Mouse (Mus musculus): ENCODE results near the gene Cpsf7. TPM values are rescaled to one million over a fixed set of nuclear protein-coding genes. Genes with fewer than 3 reads are reported as not detected.

Cpsf7 gene
- total RNA-seq, 1 experiment from 2014 or later = 126 TPM

DNA sequence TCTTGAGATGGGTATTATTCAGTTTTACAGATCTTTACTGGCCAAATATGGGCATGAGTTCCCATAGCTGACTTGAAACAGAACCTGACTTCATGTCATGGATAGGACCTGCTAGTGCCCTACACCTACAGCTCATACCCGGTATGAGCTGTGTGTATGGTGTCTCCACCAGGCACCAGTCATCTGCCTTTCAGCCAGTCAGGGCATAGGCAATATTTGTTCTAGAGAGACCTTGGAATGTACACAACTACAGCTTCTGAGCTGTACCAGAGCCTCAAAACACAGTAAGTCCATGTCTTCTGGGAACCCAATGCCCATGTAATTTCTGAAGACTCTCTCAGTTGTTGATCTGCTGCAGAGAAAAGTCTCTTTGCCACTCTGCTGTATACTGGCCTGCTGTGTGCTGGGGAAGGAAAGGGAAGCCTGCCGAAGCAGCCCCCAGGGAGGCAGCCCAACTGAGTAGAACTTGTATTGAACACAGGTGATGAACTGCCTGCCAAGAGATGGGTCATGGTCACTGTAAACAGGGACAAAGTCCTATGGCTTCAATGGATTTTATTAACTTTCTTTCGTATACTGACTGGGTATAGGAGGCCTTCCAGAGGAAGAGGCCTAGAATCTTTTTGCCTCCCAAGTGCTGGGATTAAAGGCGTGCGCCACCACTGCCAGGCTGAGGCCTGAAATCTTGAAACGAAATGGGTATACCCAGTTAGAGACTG lies 66.8 kb downstream of the Cpsf7 start:
- no peak for ATAC-seq (ENCODE audit: extremely low read depth, insufficient number of reproducible peaks, low FRiP score, poor library complexity, severe bottlenecking)

Other genes starting within 250 kb of the Cpsf7 start
- gene Dagla, start 220.4 kb upstream of the Cpsf7 start, total RNA-seq (2017) = not detected in 2 replicates
- gene Syt7, start 136.2 kb upstream of the Cpsf7 start, total RNA-seq (2017) = not detected in 2 replicates
- gene Lrrc10b, start 67.8 kb upstream of the Cpsf7 start, total RNA-seq (2017) = 0.47 TPM in 1 of 2 replicates, not detected in the other
- gene Ppp1r32, start 42.3 kb upstream of the Cpsf7 start, total RNA-seq (2017) = 2.0 and 2.8 TPM in 2 replicates
- 66.2 and 77.1 TPM in 2 replicates for gene Sdhaf2, start 876 bp downstream of the Cpsf7 start, total RNA-seq (2017)
- 8.7 and 9.3 TPM in 2 replicates for gene Tmem216, start 31.0 kb downstream of the Cpsf7 start, total RNA-seq (2017)
- gene Cyb561a3, start 51.9 kb downstream of the Cpsf7 start, total RNA-seq (2017) = 133 and 135 TPM in 2 replicates
- gene Tmem138, start 52.1 kb downstream of the Cpsf7 start, total RNA-seq (2017) = 4.9 and 5.4 TPM in 2 replicates
- 201 TPM in 2 replicates for gene Ddb1, start 80.1 kb downstream of the Cpsf7 start, total RNA-seq (2017)
- gene Tkfc, start 80.4 kb downstream of the Cpsf7 start, total RNA-seq (2017) = 4.7 and 7.0 TPM in 2 replicates
- gene Vwce, start 108.9 kb downstream of the Cpsf7 start, total RNA-seq (2017) = not detected in 2 replicates
- not detected in 2 replicates for gene Pga5, start 152.8 kb downstream of the Cpsf7 start, total RNA-seq (2017)
- gene Vps37c, start 163.5 kb downstream of the Cpsf7 start, total RNA-seq (2017) = 21.0 and 25.6 TPM in 2 replicates
- gene Cd5, start 213.7 kb downstream of the Cpsf7 start, total RNA-seq (2017) = 16.7 and 18.7 TPM in 2 replicates